Mouse (Mus musculus): ENCODE data around the gene G430095P16Rik.

G430095P16Rik gene

GRCm38 (mm10) chr8:84724683-84725082 lies 1.9 kb downstream of the G430095P16Rik start:
- no peak for DNase-seq

- DNase-seq, result no peak
These were observed 2.6 kb downstream of the G430095P16Rik start for GRCm38 (mm10) chr8:84725246-84725940.

DNA sequence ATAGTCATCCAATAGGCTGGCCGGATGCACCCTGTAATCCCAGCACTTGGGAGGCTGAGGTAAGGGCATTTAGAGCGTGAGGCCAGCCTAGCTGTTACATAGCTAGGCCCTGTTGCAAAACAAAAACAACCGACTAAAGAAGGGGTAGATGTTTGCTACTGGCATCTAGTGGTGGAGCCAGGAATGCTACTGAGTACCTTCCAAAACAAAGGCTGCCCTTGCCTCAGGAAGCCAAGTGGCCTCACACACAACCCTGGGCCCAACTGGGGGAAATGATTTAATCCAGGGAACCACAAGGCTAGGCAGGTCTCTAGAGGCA lies 3.1 kb downstream of the G430095P16Rik start:
- no peak for DNase-seq

GRCm38 (mm10) chr8:84728474-84728873 lies 5.7 kb downstream of the G430095P16Rik start:
- no peak for DNase-seq

DNA sequence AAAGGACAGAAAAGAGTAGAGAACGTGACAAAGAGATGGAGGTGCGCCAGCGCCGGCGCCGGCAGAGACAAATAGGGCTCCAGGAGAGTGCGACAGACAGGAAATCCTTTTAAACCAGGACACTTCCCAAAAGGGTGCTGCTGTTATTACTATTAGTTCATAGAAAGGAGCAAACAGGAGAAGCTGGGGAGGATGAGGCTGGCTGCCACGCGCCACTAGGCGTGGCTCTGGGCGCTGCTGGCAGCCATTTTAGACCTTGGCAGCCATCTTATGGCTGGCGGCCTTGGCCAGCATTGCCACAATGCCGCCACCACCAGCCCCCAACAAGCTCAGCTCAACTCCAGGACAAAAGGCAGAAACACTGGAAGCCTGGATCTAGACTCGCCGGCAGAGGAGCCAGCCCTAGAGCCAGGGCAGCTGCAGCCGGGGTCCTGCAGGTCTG lies 7.1 kb downstream of the G430095P16Rik start:
- no peak for DNase-seq

GRCm38 (mm10) chr8:84730541-84731370 lies 7.9 kb downstream of the G430095P16Rik start:
- DNase-seq, result no peak

DNA sequence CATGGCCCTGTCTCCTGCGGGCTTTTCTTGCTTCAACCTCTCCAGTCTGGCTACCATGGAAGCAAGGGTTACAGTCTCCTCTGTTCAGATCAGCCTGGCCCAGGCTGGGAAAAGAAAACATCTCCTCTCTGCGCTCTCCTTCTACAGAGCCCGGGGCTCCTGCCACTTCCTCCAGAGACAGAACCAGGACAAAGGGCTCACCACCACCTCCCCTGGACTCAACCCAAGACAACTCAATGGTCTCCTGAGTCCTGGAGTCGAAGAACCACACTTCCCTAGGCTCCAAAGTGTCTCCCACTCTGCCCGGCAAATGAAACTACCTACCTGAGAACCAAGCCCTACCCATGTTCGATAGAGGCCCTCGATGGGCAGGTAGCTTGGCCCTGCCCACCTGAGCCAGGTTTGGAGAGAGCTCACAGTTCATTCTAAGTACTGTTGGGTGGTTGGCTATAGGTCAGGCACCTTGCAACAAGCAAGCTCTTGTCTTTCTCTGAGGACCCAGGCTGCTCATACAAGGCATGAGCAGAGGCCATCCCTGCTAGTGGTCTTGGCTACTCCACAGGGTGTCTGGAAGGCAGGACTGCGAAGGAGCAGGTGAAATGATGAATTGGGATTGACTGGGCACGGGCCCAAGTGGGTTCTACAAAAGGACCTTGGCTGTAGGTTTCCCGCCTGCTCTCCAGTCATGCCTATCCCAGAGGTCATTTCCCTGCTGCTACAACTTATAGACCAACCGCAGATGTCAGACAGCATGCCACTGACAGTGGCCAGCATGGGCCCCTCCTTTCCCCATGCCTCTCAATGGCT lies 8.8 kb downstream of the G430095P16Rik start:
- no peak for DNase-seq

- peak; percentile 66 for DNase-seq
These were observed 9.7 kb downstream of the G430095P16Rik start for GRCm38 (mm10) chr8:84732545-84732944.

GRCm38 (mm10) chr8:84732996-84733395 lies 10.2 kb downstream of the G430095P16Rik start:
- DNase-seq, result no peak

DNA sequence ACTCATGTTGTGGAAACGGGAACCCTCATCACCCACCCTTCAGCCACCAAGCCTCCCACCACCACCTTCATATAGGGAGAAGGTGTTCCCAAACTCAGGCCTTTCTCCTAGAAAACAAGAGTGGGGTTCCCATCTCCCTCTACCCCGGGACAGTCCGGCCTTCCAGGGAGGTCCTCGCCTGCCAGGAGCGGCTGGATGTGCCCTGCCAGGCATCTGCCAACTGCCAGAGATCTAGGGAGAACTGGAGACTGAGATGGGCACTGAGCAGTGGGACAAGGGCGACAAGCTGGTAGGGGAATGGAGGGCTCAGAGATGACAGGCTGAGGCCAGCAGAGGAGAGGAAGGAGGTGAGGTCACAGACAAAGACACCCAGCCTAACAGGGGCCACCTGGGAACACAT lies 11.2 kb downstream of the G430095P16Rik start:
- DNase-seq, result no peak

DNA sequence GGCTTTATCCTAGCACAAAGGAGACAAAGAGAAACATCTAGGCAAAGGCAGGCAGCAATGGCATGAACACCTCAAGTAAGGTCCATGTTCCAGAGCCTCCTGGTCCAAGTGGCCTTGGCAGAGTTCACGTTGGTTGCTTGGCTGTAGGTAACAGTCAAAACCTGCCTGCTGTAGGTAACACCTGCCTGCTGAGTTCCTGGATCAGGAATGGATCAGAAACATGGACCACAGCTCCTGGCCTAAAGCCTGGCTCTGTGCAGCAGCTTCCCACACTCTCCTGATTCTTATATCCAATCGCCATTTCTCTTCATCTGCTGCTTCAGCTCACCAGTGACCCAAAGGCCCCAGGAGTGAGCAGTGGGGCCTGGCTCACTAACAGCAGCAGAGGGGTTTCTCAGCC lies 11.9 kb downstream of the G430095P16Rik start:
- DNase-seq, result no peak

DNA sequence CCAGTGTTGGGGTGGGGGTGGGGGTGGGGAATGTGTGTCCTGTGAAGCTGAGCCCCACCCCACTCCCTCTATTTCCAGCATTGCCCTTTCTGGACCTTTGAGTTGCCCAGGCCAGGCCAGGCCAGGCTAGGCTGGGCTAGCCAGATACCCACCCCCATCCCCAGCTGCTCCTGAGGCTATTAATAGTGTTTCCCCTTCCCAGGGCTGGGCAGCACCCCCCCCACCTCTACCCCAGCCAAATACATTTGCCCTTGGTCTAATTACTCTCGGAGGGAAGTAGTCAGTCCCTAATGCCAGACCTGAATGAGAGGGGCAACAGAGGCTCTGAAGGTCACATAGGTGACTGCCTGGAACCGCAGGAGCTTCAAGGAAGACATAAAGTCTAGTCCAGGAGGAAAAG lies 12.8 kb downstream of the G430095P16Rik start:
- DNase-seq, result no peak

- no peak for DNase-seq
These were observed 13.7 kb downstream of the G430095P16Rik start for GRCm38 (mm10) chr8:84736521-84736920.

DNA sequence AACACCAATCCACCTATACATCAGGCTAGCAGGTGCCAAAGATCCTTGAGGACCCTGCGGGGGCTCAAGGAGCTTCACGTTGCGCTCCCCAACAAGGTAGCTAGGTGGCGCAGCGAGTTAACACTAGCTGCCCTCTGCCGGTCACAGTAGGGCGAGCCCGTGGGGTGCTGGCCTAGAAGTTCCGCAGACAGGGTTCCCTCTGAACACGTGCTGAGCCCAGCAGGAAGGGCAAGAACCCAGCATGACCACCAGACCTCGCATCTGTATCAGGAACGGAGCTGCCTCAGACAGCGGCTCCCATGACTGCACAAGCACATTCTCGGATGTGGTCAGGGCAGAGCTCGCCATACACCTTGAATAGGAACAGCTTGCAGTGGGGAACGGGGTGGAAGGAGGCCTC lies 14.8 kb downstream of the G430095P16Rik start:
- DNase-seq, result peak; percentile 73

GRCm38 (mm10) chr8:84738266-84738665 lies 15.5 kb downstream of the G430095P16Rik start:
- no peak for DNase-seq

DNA sequence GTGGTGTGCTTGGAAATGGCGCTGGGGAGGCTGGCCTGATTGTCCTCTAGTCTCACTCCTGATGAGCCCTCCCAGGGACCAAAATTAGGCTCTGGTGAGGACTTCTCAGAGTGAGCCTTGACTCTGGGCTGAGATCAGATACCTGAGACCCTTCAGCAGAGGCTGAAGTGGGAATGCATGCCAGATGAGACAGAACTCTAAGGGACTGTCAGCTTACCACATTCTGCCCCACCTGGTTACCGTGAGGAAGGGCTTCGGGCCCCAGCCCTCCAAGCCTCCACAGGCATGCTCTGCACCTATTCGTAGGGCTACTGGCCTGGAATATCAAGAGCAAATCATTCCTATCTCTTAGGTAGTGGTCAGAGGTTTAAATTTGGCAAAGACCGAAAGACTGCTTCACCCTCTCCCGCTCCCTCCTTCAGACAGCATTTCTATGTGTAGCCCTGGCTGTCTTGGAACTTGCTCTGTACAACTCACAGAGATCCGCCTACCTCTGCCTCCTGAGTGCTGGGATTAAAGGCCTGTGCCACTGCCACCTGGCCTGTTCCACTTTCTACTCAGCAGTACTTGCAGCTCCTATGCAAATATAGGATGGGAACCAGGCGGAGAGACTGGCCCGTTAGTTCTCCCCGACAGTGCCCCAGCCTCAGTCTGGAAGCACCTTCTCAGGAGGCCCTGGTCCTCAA lies 16.1 kb downstream of the G430095P16Rik start:
- DNase-seq, result no peak

DNA sequence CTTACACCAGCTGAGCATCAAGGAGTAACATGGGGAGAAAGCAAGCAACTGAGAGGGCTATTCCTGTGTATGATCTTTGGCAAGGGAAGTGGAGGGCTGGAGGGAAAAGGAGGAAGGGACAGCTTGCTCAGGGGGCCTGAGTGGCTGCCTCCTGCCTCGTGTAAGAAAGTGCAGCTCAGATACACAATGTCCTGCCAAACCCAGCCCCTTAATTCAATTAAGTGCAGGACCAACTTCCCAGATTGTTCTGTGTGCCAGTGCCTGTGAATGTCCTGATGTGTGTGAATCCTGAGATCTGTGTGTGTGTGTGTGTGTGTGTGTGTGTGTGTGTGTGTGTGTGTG lies 16.6 kb downstream of the G430095P16Rik start:
- DNase-seq, result no peak

DNA sequence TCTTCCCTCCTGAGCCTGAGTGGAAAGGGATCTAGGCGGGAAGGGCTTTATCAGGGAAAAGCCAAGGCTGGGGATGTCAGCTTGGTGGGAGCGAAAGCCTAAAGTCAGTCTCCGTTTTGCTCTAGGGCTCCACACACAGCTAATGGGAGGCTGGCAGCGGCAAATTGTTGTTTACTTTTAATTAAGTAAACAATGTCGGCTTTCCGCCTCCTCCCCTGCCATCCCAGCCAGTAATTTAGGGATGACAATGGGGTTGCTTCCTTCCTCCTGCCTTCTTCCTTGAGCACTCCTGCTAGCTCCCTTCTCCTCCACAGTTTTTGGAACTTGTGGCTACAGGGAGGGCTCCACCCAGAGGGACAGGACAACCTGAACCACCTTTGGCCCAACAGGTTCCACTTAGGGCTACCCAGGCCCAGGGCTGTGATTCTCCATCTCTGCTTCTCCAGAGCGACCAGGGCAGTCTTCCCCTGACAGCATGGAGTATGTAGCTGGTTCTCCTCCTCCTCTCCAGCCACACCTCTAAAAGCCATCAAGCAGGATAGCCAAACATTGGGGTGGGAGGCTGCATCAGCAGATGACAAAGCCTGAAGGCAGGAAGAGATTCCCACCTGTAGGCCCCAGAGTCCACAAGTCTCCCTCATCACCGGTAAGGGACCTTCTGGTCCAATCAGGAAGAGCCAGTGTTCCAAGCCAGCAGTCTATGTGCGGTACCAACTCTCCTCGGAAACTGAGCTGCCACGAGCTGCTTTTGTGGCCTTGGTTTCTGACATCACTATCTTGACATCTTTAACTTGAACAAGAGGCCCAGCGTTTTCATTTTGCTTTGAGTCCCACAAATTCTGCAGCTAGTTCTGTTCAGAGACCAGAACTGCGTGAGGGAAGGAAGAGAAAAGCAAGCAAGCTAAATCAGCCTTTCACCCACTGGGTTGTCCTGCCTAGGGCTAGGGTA lies 18.4 kb downstream of the G430095P16Rik start:
- no peak for DNase-seq

DNA sequence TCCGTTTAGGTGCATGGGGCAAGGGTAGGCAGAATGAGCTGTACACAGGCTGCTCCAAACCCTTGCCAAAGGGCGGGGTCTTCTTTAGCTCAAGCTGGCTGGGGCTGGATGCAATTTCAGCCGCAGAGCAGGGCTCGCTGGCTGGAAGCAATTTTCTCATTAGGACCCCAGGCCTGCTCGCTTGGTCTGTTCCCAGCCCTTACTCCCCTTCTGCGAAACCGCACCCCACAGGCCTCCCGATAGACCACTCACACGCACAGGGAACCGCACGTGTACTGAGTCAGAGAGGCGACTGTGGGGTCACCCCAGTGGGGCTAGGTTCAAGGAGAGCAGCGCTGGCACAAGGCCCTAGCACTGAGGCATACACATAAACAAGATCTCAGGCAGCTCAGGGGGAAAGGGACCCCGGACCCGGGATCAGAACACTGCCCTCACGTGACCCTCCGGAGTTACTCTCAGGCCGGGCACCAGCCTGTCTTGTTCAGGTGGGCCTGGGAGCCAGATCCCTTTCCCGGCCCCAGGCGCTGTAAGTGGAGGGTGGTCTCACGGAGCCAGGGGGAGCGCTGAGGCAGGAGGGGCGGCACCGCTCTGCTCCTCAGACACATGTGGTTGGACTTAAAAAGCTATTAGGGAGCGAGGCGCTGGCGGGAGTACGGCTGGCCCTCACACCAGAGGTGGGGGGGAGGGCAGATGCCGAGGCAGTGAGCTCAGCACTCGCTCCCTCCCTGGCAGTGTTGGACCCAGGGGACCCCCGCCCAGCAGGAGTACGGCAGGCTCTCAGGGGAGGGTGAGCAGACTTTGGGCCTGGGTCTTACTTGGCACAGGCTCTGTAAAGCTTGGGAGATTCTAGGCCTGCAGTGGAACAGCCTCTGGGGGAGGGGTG lies 19.6 kb downstream of the G430095P16Rik start:
- no peak for DNase-seq

GRCm38 (mm10) chr8:84743054-84743415 lies 20.2 kb downstream of the G430095P16Rik start:
- no peak for DNase-seq
